Mouse (Mus musculus): ENCODE measurements around the gene Trpm7. TPM values are rescaled to one million over a fixed set of nuclear protein-coding genes. Genes with fewer than 3 reads are reported as not detected.

The Trpm7 gene
- polyA plus RNA-seq, 1 experiment from 2014 or later: 39.7 TPM

DNA sequence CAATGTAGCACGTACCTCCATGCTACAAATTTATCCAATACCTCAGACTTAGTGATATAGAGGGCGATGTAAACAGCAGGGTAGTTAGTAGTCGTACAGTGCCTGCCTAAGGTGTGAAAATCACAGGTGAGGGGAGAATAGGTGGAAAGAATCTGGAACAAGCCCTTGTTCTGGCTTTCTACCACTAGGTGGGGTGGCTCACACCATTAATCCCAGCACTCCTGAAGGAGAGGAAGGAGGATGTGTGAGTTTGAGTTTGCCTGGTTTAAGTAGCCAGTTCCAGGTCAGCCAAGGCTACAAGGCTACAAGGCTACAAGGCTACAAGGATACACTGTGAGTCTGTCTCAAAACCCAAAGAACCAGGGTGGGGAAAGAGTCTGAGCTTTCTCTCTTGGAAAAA is 80.3 kb downstream of the Trpm7 start:
- no peak overlapping the region for H3K4me3 ChIP-seq
- peaks cover 95% of the 10 kb centered on the region for H3K36me3 ChIP-seq
- H3K27ac ChIP-seq (replicated peaks): no peak overlapping the region
- no peak for DNase-seq (ENCODE audit: low spot score)
- H3K9me3 ChIP-seq (replicated peaks): no peaks in the 10 kb centered on the region
- H3K27me3 ChIP-seq (ENCODE audit: low read depth, poor library complexity, severe bottlenecking): no peaks in the 10 kb centered on the region
- no peaks in the 10 kb centered on the region for H3K4me1 ChIP-seq
- WGBS: 85% methylated on average over 3 of the region's 3 CpGs

DNA sequence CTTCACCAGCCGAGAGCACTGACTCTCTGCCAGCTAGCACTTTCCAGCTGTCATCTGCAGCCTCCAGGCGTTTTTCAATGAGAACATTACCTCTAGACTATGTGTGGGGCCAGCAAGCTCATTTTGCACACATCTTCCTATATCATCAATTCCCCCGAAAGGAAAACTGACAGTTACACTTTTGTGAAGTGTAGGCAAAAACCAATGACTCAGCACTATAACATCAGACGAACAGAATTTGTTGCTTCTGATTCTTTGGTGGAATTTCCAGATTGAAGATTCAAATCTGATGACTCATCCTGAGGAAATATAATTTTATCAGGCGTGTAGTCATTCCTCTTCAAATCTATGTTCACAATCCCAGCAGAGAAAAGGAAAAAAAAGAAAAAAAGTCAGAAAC is 83.4 kb downstream of the Trpm7 start:
- Histone ChIP-seq H3K36me3 (peaks cover 80% of the 10 kb centered on the region), H3K4me3 (no peak overlapping the region), H3K27me3 (ENCODE audit: low read depth, poor library complexity, severe bottlenecking) (no peaks in the 10 kb centered on the region), H3K4me1 (no peaks in the 10 kb centered on the region), H3K9me3 (replicated peaks) (no peaks in the 10 kb centered on the region), H3K27ac (replicated peaks) (no peak overlapping the region)
- DNase-seq (ENCODE audit: low spot score): no peak
- WGBS: 82% methylated on average over 5 of the region's 5 CpGs

DNA sequence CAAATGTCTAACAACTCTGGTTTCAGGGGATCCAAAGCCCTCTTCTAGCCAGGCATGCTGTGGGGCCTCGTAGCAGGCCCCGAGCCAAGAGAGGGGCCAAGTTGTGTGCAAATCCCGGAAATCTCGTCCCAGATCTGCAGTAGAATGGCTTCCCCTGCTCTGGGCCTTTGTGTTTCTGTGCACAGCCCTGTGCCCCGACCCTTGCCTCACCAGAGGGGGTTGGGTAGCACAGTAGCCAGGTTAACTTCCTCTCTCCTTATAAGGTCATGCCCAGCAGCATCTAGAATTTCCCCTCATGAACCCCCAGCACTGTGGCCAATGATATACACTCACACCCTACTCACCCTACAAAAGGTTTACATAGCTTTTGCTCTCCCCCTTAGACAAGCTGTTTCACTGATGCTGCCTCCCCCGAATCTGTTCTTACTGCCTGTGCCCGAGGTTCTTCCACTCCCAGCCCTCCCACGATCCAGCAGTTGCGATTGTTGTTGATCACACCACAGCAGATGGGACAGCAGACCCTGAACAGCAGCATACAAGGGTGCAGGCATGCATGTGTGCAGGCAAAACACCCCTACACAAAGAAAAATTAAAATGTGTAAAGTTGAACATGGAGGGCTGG is 88.2 kb downstream of the Trpm7 start:
- no peak overlapping the region for H3K4me3 ChIP-seq
- no peaks in the 10 kb centered on the region for H3K27me3 ChIP-seq (ENCODE audit: low read depth, poor library complexity, severe bottlenecking)
- H3K27ac ChIP-seq (replicated peaks): no peak overlapping the region; the same call in 1 of the 2 replicates
- DNase-seq (ENCODE audit: low spot score): no peak
- 62% methylated on average over 9 of the region's 9 CpGs for WGBS
- no peaks in the 10 kb centered on the region for H3K9me3 ChIP-seq (replicated peaks)
- H3K36me3 ChIP-seq: peaks cover 33% of the 10 kb centered on the region
- H3K4me1 ChIP-seq: 0 out of 2 replicates have a peak, but pooled peaks cover 3% of the 10 kb centered on the region

DNA sequence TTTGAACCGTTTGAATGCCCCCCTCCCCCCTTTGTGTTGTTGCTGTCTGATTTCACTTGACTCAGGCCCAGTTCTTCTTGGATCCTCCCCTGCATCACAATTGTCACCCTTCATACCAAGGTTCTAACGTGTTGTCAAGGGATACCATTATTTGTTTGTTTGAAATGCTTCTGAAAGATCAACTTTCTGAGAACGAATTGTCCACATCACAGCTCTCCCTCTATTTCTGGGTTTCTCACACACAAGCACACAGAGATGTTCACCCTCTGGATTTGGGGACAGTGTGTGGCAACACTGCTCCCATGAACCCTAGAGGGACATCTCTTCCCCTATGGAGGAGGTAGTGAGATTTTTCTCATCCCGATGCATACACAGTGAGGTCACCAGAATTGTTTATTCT is 92.7 kb downstream of the Trpm7 start, which contains the start of gene Usp50:
Gene Usp50, minus strand, starts transcription at position 101 of the 400 bp plus-strand sequence.
- no peak within 1 kb of the TSS for H3K4me3 ChIP-seq
- WGBS: 70% methylated on average over 4 of the region's 4 CpGs
- H3K9me3 ChIP-seq (replicated peaks): no peaks in the 10 kb centered on the region
- H3K27ac ChIP-seq (replicated peaks): no peak within 1 kb of the TSS
- H3K27me3 ChIP-seq (ENCODE audit: low read depth, poor library complexity, severe bottlenecking): no peaks in the 10 kb centered on the region
- 0 out of 2 replicates have a peak, but pooled peaks cover 3% of the 10 kb centered on the region for H3K4me1 ChIP-seq
- H3K36me3 ChIP-seq: no peaks in the 10 kb centered on the region
- DNase-seq (ENCODE audit: low spot score): no peak

DNA sequence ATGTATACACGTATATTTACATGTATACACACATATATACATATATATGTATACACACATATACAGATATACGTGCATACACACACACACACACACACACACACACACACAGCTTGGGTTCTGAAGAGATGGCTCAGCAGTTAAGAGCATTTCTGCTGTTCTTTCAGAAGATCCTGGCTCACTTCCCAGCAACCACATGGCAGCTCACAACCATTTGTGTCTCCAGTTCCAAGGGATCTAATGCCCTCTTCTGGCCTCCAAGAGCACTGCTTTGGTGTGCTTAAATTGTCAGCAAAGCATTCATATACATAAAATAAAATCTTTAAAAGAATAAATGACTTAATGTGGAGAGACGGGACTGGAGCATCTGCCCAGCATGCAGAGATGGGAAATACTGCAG is 93.6 kb downstream of the Trpm7 start:
- no peak for DNase-seq (ENCODE audit: low spot score)
- 79% methylated on average over 3 of the region's 3 CpGs for WGBS
- Histone ChIP-seq H3K4me1 (0 out of 2 replicates have a peak, but pooled peaks cover 3% of the 10 kb centered on the region), H3K36me3 (no peaks in the 10 kb centered on the region), H3K27me3 (ENCODE audit: low read depth, poor library complexity, severe bottlenecking) (no peaks in the 10 kb centered on the region), H3K27ac (replicated peaks) (no peak overlapping the region), H3K9me3 (replicated peaks) (no peaks in the 10 kb centered on the region), H3K4me3 (no peak overlapping the region)

DNA sequence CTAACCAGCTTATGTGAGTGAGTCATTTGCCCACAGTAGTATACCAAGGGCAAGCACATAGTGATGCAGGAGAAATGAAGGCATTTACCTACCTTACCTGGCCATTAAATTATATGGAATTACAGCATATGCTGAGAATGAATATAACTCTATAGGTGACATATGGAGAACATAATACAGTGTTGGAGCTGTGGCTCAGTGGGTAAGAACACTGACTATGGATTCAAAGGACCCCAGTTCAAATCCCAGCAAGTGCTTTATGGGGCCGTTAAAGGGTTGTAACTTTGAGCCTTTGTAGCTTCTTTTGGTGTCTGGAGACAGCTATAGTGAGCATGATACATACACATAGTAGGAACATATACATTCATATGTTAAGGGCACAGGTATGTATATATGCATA is 94.6 kb downstream of the Trpm7 start:
- 85% methylated on average over 1 of the region's 1 CpGs for WGBS
- DNase-seq (ENCODE audit: low spot score): no peak

DNA sequence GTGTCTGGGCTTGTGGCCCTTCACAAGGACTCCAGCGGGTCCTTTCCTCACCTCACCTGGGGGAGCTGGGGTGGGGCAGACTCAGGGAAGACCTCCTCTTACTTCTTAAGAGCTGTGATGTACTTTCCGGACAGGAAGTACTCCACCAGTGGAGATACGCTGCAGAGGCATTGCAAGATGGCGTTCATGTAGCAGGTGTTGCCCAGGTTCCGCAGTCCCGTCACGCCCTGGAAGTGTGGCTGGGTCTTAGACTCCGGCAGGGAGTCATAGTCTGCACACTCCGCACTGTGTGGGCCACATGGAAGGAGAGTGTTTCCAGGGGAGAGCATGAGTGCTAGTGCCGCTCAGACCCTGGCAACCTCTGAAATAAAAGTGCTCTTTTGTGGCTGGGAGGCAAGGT is 95.7 kb downstream of the Trpm7 start:
- Histone ChIP-seq H3K36me3 (no peaks in the 10 kb centered on the region), H3K27me3 (ENCODE audit: low read depth, poor library complexity, severe bottlenecking) (no peaks in the 10 kb centered on the region), H3K4me3 (no peak overlapping the region), H3K4me1 (0 out of 2 replicates have a peak, but pooled peaks cover 3% of the 10 kb centered on the region), H3K27ac (replicated peaks) (no peak overlapping the region), H3K9me3 (replicated peaks) (no peaks in the 10 kb centered on the region)
- WGBS: 91% methylated on average over 10 of the region's 10 CpGs
- DNase-seq (ENCODE audit: low spot score): no peak

More for the DNA sequence above, 94.6 kb downstream of the Trpm7 start:
- Histone ChIP-seq H3K27ac (replicated peaks) (no peak overlapping the region), H3K36me3 (no peaks in the 10 kb centered on the region), H3K4me1 (0 out of 2 replicates have a peak, but pooled peaks cover 3% of the 10 kb centered on the region), H3K9me3 (replicated peaks) (no peaks in the 10 kb centered on the region), H3K27me3 (ENCODE audit: low read depth, poor library complexity, severe bottlenecking) (no peaks in the 10 kb centered on the region), H3K4me3 (no peak overlapping the region)

DNA sequence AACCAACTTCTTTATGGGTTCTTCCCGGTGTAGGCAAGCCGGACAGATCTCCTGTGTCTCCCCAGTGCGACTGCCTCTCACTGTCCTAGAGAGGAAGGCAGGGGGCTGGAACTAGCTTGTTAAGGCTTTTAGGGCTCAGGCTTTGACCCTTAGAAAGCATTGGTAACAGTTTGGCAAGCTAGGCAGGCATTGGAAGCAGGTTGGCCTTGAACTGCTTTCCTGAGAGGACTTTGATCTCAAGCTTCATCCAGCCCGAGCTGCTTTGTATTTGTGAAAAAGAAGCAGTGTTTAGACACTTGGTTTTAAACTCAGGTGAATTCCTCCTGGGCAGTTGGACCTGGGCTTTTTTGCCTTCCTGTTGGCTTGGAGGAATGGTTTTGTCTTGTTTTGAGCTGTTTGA is 97.2 kb downstream of the Trpm7 start:
- Histone ChIP-seq H3K4me3 (no peak overlapping the region), H3K9me3 (replicated peaks) (no peaks in the 10 kb centered on the region), H3K27me3 (ENCODE audit: low read depth, poor library complexity, severe bottlenecking) (no peaks in the 10 kb centered on the region), H3K36me3 (no peaks in the 10 kb centered on the region), H3K27ac (replicated peaks) (no peak overlapping the region), H3K4me1 (0 out of 2 replicates have a peak, but pooled peaks cover 3% of the 10 kb centered on the region)
- WGBS: 88% methylated on average over 4 of the region's 4 CpGs
- no peak for DNase-seq (ENCODE audit: low spot score)

DNA sequence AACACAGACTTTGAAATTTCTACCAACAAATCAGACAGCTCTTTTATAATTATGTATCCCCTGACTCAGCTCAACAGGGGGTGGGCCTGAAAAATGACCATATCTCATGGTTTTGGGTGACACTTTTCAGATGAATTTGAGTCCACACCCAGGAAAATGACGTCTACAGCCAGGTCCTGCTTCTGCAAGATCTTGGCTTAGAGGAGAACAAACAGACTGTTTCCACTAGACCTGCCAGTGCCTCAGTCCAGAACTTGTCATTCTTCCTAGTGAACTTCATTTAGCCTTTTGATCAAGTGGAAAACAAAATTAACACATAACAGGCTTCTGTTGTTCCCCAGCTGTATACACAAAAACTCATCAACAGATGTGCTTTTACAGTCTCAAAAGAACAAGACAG is 99.6 kb downstream of the Trpm7 start:
- Histone ChIP-seq H3K9me3 (replicated peaks) (no peaks in the 10 kb centered on the region), H3K4me1 (no peaks in the 10 kb centered on the region), H3K27ac (replicated peaks) (no peak overlapping the region), H3K36me3 (no peaks in the 10 kb centered on the region), H3K27me3 (ENCODE audit: low read depth, poor library complexity, severe bottlenecking) (no peaks in the 10 kb centered on the region), H3K4me3 (no peak overlapping the region)
- DNase-seq (ENCODE audit: low spot score): no peak
- WGBS: 82% methylated on average over 1 of the region's 1 CpGs

DNA sequence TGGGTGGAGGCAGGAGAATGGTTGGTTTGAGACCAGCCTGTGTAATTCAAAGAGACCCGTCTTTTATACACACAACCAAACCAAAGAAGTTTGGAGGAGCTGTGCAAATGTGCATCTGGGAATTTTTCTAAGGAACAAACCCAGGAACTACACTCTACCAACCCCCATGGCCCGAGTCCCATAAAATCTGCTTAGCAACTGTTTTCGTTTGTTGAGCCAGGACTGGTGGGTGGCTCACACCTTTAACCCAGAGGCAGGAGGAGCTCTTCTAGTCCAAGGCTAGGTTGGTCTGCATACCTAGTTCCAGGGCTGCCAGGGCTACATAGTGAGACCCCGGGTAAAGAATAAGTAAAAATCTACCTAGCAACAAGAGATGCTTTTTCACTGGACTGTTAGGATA is 100.1 kb downstream of the Trpm7 start:
- H3K4me1 ChIP-seq: no peaks in the 10 kb centered on the region
- WGBS: 82% methylated on average over 4 of the region's 4 CpGs
- H3K27ac ChIP-seq (replicated peaks): no peak overlapping the region
- no peaks in the 10 kb centered on the region for H3K27me3 ChIP-seq (ENCODE audit: low read depth, poor library complexity, severe bottlenecking)
- H3K9me3 ChIP-seq (replicated peaks): no peaks in the 10 kb centered on the region
- no peak overlapping the region for H3K4me3 ChIP-seq
- no peak for DNase-seq (ENCODE audit: low spot score)
- no peaks in the 10 kb centered on the region for H3K36me3 ChIP-seq

DNA sequence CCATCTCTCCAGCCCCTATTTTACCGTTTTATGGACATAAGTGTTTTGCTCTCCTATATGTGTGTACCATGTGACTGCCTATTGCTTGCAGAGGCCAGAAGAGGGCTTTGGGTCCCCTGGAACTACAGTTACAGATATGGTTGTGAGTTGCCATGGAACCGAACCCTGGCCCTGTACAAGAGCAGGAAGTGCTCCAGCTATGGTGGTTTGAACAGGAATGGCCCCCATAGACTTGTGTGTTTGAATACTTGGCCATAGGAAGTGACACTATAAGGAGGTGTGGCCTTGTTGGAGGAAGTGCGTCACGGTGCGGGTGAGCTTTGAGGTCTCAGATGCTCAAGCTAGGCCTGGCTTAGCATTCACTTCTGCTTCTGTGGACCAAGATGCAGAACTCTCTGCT is 103.8 kb downstream of the Trpm7 start:
- 91% methylated on average over 5 of the region's 5 CpGs for WGBS
- Histone ChIP-seq H3K4me3 (no peak overlapping the region), H3K36me3 (no peaks in the 10 kb centered on the region), H3K4me1 (no peaks in the 10 kb centered on the region), H3K27ac (replicated peaks) (no peak overlapping the region), H3K9me3 (replicated peaks) (no peaks in the 10 kb centered on the region), H3K27me3 (ENCODE audit: low read depth, poor library complexity, severe bottlenecking) (no peaks in the 10 kb centered on the region)
- no peak for DNase-seq (ENCODE audit: low spot score)

DNA sequence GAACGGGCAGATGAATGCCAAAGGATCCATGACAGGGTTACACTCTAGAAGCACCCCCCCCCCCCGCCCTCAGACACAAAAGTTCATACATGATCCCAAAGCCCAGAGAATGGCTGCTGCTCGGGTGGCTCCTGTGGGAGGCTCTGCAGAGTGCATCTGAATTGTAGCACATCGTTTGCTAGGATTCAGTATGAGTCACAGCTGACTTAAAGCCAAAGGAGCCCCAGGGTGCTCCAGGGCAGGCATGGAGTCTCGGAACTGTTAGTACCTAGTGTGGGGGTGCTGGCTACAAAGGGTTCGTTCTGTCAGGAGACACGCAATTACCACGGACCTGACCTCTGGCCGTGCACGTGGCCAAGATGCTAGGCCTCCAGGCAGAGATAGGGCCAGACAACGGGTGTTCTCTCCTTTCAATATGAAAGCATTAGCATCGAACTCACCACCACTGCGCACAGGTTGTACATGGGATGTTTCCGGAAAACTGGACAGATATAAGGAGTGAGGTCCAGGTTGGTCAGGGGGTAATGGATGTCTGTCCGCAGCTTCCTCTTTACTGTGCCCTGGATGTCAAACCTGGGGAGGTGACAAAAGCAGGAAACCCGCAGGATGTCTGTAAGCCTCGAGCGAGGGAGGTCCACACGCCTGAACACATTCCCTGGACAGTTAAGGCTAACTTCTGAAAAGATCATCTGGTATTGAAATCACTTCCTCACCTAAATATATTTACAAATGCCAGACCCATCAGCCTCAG is 106.4 kb downstream of the Trpm7 start:
- H3K36me3 ChIP-seq: peaks cover 5% of the 10 kb centered on the region; the same call in 1 of the 2 replicates
- 82% methylated on average over 19 of the region's 19 CpGs for WGBS

DNA sequence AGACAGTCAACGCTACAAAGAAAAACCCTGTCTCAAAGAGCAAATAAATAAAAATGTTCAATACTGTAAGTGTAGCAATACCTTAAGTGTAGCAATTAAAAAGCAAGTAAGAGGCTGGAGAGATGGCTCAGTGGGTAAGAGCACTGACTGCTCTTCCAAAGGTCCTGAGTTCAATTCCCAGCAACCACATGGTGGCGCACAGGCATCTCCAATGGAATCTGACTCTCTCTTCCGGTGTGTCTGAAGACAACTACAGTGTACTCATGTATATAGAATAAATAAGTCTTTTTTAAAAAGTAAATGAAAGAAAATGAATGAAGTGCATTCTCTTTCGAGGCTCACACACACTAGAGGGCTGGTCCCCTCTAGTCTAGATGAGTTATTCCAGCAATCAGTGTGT is 107.8 kb downstream of the Trpm7 start:
- DNase-seq (ENCODE audit: low spot score): no peak
- 87% methylated on average over 4 of the region's 4 CpGs for WGBS

More for the DNA sequence above, 106.4 kb downstream of the Trpm7 start:
- Histone ChIP-seq H3K4me3 (no peak overlapping the region), H3K27ac (replicated peaks) (no peak overlapping the region), H3K4me1 (peaks cover 6% of the 10 kb centered on the region; the same call in 1 of the 2 replicates), H3K9me3 (replicated peaks) (no peaks in the 10 kb centered on the region), H3K27me3 (ENCODE audit: low read depth, poor library complexity, severe bottlenecking) (no peaks in the 10 kb centered on the region)
- no peak for DNase-seq (ENCODE audit: low spot score)

More for the DNA sequence above, 107.8 kb downstream of the Trpm7 start:
- no peaks in the 10 kb centered on the region for H3K9me3 ChIP-seq (replicated peaks)
- no peak overlapping the region for H3K4me3 ChIP-seq
- peaks cover 6% of the 10 kb centered on the region; the same call in 1 of the 2 replicates for H3K4me1 ChIP-seq
- peaks cover 16% of the 10 kb centered on the region for H3K36me3 ChIP-seq
- no peaks in the 10 kb centered on the region for H3K27me3 ChIP-seq (ENCODE audit: low read depth, poor library complexity, severe bottlenecking)
- H3K27ac ChIP-seq (replicated peaks): no peak overlapping the region
